Mouse (Mus musculus) heart, postnatal 10 days (tissue): Measurements from ENCODE around the gene Sertad2. TPM values are rescaled to one million over a fixed set of nuclear protein-coding genes. Genes with fewer than 3 reads are reported as not detected.

Source experiments
- DNase-seq, 2 experiments: peaks; one replicate each; pipeline ENCODE4 v3.0.0; 2021
- intact Hi-C: fragments of 180-260 bp; cut with DNase I; formaldehyde crosslinking; loops from one replicate; pipeline ENCODE4 v1.15.1; 2025
- total RNA-seq, 2 experiments: library from RNA; stranded (reverse); gene quantifications; 2 replicates each; pipeline ENCODE4 v1.2.3; 2021

Gene Sertad2
- total RNA-seq, 2 experiments from 2014 or later = 21.1 to 23.7 TPM

GRCm38 (mm10) chr11:20544376-20544775 is 1.3 kb downstream of the Sertad2 start:
- intact Hi-C loops = loop anchor here (5.0 kb wide), 3 partner anchors 67 to 198 kb away; partner anchors contain the start of gene Aftph
- no peak for DNase-seq

DNA sequence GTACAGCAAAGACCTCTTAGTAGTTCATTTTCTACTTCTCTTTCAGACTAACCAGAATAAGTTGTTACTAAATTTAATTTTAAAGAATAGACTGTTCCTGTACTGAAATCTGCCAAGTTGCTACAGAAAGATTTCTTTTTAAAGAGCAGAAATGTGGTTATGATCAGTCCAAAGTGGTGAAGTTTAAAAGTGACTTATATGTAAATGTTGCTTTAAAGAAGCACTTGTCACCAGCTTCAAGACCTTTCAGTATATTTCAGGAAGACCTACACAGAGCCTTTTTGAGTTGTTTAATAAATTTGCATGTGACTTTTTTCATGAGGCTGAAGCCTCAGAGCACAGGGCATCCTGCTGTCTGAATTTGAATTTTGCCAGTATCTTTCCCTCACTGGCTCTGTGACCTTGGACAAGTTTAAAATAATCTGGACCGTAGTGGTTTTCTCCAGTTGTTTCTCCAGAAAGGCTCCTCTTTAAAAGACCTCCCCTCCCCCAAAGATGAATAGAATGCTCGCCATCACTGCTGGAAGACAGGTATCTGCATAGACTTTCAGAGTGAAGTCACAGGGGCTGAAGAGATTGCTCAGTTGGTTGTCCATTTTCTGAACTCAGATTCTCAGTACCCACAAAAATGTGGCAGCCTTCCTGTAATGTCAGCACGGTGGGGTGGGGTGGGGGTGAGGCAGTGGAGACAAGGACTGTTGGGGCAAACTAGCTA is 1.9 kb downstream of the Sertad2 start:
- no peak for DNase-seq
- intact Hi-C loops = loop anchor here (5.0 kb wide), 4 partner anchors 47 to 197 kb away; partner anchors contain the start of gene Aftph

- intact Hi-C loops = loop anchor here (5.0 kb wide), 1 partner anchor 43 kb away; no protein-coding TSS in a partner anchor
- DNase-seq = no peak
Observed at GRCm38 (mm10) chr11:20549481-20549880, 6.4 kb downstream of the Sertad2 start.

- no peak for DNase-seq
- intact Hi-C loops = no loop called here
Observed at GRCm38 (mm10) chr11:20550196-20550595, 7.1 kb downstream of the Sertad2 start.

- DNase-seq = no peak
- intact Hi-C loops = no loop called here
Observed at GRCm38 (mm10) chr11:20552059-20552458, 9.0 kb downstream of the Sertad2 start.

- intact Hi-C loops = no loop called here
- DNase-seq = no peak
Observed at GRCm38 (mm10) chr11:20552758-20553673, 10.0 kb downstream of the Sertad2 start.

GRCm38 (mm10) chr11:20555651-20556050 is 12.6 kb downstream of the Sertad2 start:
- intact Hi-C loops = no loop called here
- DNase-seq = no peak

GRCm38 (mm10) chr11:20556163-20556911 is 13.3 kb downstream of the Sertad2 start:
- no peak for DNase-seq
- intact Hi-C loops = no loop called here

DNA sequence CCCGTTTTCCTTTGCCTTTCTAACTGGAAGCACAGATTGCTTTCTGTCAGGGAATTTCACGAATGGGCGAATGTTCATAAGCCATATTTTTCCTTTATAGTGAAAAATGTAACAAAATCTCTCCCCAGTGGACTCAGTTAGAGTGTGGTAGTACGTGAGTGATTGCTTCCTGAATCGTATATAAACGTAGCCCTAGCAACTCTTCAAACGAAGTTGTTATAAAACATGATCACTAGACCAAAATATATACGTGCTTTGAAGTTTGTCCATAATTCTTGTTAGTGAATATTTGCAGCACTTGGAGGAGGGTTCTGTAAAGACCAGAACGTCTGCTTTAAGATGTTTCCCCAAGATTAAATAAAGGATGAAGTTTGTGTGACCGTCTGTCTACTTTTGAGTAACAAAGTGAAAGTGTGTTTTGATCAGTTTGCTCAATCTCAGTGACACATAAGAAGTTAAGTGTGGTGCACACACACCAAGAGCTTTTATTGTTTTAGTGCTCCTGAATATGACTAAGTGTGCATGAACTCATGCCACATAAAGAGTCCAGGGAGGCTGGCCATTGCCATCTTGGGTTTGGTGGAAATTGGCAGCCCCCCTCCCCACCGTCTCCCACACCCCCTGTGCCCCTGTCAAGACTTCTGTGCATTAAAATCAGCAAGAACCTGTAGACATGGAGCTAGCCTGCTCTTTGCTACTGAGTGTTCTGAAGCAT is 16.3 kb downstream of the Sertad2 start:
- intact Hi-C loops = no loop called here
- no peak for DNase-seq

GRCm38 (mm10) chr11:20559951-20560642 is 17.0 kb downstream of the Sertad2 start:
- intact Hi-C loops = no loop called here

DNA sequence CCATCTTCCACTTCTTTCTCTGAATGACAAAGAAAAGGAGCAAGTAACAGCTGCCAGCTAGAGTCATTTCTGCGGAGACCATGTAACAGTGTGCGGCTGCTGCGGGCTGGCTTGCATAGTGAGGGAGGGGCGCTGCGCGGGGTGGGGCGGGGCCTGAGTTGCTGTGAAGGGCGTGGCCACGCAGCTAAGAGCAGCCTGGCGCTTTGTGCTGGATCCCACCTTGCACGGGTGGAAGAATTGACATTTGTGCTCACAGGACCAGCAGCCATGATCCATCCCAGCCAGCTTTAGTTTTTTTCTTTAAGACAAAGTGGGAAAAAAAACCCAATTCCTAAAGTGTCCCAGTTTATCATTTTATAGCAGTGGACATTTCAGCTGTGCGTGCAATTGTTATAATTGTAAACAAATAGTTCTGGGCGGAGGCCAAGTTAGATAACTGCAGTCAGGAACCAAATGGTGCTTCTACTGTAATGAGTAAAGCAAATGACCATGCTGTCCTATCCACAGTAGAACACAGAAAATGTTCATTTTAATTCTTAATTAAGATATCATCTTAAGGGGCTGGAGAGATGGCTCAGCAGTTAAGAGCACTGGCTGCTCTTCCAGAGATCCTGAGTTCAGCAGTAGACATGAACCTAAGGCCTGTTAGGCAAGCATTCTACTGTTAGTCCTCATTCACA is 18.4 kb downstream of the Sertad2 start:
- intact Hi-C loops = no loop called here
- DNase-seq = peak; percentile 53 to 62

More at GRCm38 (mm10) chr11:20559951-20560642, 17.0 kb downstream of the Sertad2 start:
- DNase-seq = no peak

GRCm38 (mm10) chr11:20565057-20565456 is 22.0 kb downstream of the Sertad2 start:
- intact Hi-C loops = no loop called here
- DNase-seq = no peak

GRCm38 (mm10) chr11:20571702-20572413 is 28.8 kb downstream of the Sertad2 start:
- no peak for DNase-seq
- intact Hi-C loops = no loop called here

- DNase-seq = no peak
- intact Hi-C loops = no loop called here
Observed at GRCm38 (mm10) chr11:20576046-20576635, 33.1 kb downstream of the Sertad2 start.

DNA sequence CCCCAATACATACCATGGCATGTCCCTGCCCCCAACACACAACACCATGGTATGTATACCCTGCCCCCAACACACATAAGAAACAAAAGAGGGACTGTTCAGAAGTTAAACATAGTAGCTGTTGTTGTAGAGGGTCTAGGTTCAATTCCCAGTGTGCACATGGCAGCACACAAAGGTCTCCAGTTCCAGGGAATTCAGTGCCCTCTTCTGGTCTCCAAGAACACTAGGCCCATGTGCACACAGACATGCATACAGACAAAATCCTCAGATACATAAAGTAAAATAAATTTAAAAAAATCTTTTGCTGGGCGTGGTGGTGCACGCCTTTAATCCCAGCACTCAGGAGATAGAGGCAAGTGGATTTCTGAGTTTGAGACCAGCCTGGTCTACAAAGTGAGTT is 39.7 kb downstream of the Sertad2 start:
- intact Hi-C loops = no loop called here
- no peak for DNase-seq

- intact Hi-C loops = no loop called here
- no peak for DNase-seq
Observed at GRCm38 (mm10) chr11:20585297-20585696, 42.2 kb downstream of the Sertad2 start.

- no peak for DNase-seq
- intact Hi-C loops = no loop called here
Observed at GRCm38 (mm10) chr11:20586180-20586579, 43.1 kb downstream of the Sertad2 start.

GRCm38 (mm10) chr11:20589393-20589792 is 46.3 kb downstream of the Sertad2 start:
- intact Hi-C loops = no loop called here
- no peak for DNase-seq
